Mouse (Mus musculus) forebrain, embryonic 14.5 days (tissue): ENCODE measurements around the gene Fam117b. TPM values are rescaled to one million over a fixed set of nuclear protein-coding genes. Genes with fewer than 3 reads are reported as not detected.

ENCODE experiments used
- ATAC-seq: fragments of 200-750 bp; cut with Nextera tagmentation; 2 replicates; pipeline ENCODE4 v1.8.0; 2017; ENCODE audit warnings: mild to moderate bottlenecking, moderate library complexity
- DNase-seq: peaks from one replicate; pipeline ENCODE4 v3.0.0-alpha.2; 2015; ENCODE audit warnings: low spot score
- H3K27ac ChIP-seq: fragments of 300-500 bp; sonication (generic); 2 replicates; pipeline ENCODE4 v1.5.1; 2014; ENCODE audit warnings: low read depth, mild to moderate bottlenecking, control low read depth, low read length, moderate library complexity
- H3K27me3 ChIP-seq: fragments of 300-500 bp; sonication (generic); replicated peaks from 2 replicates; pipeline ENCODE4 v1.6.1; 2014; ENCODE audit warnings: low read length, control low read depth, mixed read lengths; ENCODE audit not compliant: control insufficient read depth, insufficient read depth
- H3K36me3 ChIP-seq: fragments of 300-500 bp; sonication (generic); 2 replicates; pipeline ENCODE4 v1.6.1; 2014; ENCODE audit warnings: low read length, control low read depth; ENCODE audit not compliant: control insufficient read depth, insufficient read depth
- H3K4me1 ChIP-seq: fragments of 300-500 bp; sonication (generic); 2 replicates; pipeline ENCODE4 v1.6.1; 2014; ENCODE audit warnings: antibody characterized with exemption, low read length, control low read depth; ENCODE audit not compliant: control insufficient read depth, insufficient read depth
- H3K4me2 ChIP-seq: fragments of 300-500 bp; sonication (generic); 2 replicates; pipeline ENCODE4 v1.6.1; 2014; ENCODE audit warnings: mild to moderate bottlenecking, control low read depth, low read length
- H3K4me3 ChIP-seq: fragments of 300-500 bp; sonication (generic); 2 replicates; pipeline ENCODE4 v1.5.1; 2014; ENCODE audit warnings: low read depth, low read length, control low read depth
- H3K9ac ChIP-seq: fragments of 300-500 bp; sonication (generic); 2 replicates; pipeline ENCODE4 v1.6.1; 2014; ENCODE audit warnings: mild to moderate bottlenecking, low read length, control low read depth, moderate library complexity
- H3K9me3 ChIP-seq: fragments of 300-500 bp; sonication (generic); replicated peaks from 2 replicates; pipeline ENCODE4 v1.6.1; 2016; ENCODE audit warnings: low read length, control low read depth, mixed read lengths; ENCODE audit not compliant: control insufficient read depth
- WGBS: fragments of 180-500 bp; shearing (Covaris S2); extraction: QIAGEN DNeasy Blood & Tissue Kit; methylation state at CpG from one replicate; pipeline ENCODE4 v1.1.7; 2014; 5-methylcytosine and 5-hydroxymethylcytosine counted together
- polyA plus RNA-seq: library from polyadenylated mRNA; unstranded; fragments of >200 nt; fragmentation: Nextera tagmentation; extraction: Ambion mirVana; gene quantifications from 2 replicates; pipeline ENCODE4 v1.2.1, GENCODE M21; 2014

Gene Fam117b
- polyA plus RNA-seq, 1 experiment from 2014 or later, result 24.2 TPM

GRCm38 (mm10) chr1:59987399-59988040, 74.7 kb downstream of the Fam117b start:
- Histone ChIP-seq H3K36me3 (peaks cover 16% of the 10 kb centered on the region), H3K4me1 (no peaks in the 10 kb centered on the region), H3K9ac (no peak overlapping the region), H3K4me2 (no peak overlapping the region), H3K27me3 (no peaks in the 10 kb centered on the region), H3K27ac (no peak overlapping the region), H3K9me3 (no peaks in the 10 kb centered on the region), H3K4me3 (no peak overlapping the region)
- WGBS, result 88% methylated on average over 3 of the region's 3 CpGs
- peak; percentile 22 for DNase-seq
- no peak for ATAC-seq

GRCm38 (mm10) chr1:59995646-59996045, 82.8 kb downstream of the Fam117b start:
- DNase-seq, result no peak
- no peak for ATAC-seq
- no peak overlapping the region for H3K9ac ChIP-seq

DNA sequence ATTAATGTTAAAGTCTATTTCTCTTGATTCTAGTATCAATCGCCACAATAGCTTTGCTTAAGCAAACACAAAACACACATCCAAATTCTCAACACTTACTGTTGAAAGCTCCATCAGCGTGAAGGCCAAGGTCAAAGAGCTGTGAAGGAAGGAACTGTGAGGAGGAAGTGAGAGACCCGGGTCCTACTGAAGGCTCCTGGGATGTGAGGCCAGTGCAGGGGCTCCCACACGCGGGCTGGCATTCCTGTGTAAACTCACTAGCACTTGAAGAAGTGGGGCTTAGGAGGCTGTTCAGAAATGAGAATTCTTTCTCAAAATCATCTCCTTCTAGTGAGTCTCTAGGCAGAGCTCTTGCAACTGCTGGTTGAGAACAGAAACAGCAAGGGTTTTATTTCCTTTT, 84.5 kb downstream of the Fam117b start:
- no peak for DNase-seq

More at GRCm38 (mm10) chr1:59995646-59996045, 82.8 kb downstream of the Fam117b start:
- Histone ChIP-seq H3K27me3 (no peaks in the 10 kb centered on the region), H3K4me2 (no peak overlapping the region), H3K9me3 (no peaks in the 10 kb centered on the region), H3K27ac (no peak overlapping the region), H3K4me3 (no peak overlapping the region), H3K4me1 (no peaks in the 10 kb centered on the region), H3K36me3 (peaks cover 9% of the 10 kb centered on the region)
- 50% methylated on average over 3 of the region's 3 CpGs for WGBS

DNA sequence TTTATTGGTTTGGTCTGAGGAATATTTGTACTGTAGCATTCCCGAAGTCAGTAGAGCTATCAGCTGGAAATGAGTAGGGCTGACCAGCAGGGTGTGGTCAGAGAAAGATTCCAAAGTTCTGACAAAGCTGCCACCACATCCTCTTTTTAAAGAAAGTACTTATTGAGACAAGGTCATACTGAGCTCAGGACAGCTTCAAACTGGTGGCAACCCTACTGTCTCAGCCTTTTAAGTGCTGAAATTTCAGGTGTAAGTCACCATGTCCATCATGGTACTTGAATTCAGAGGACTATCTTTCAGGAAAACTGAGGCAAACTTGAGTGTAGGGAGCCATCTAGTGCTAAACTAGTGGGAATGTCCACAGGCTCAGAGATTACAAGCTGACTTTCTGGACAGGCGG, 87.5 kb downstream of the Fam117b start:
- no peaks in the 10 kb centered on the region for H3K36me3 ChIP-seq
- no peak for ATAC-seq
- no peaks in the 10 kb centered on the region for H3K9me3 ChIP-seq
- peak; percentile 36 for DNase-seq
- H3K27me3 ChIP-seq, result no peaks in the 10 kb centered on the region
- H3K4me2 ChIP-seq, result no peak overlapping the region
- 64% methylated on average over 2 of the region's 2 CpGs for WGBS
- H3K4me1 ChIP-seq, result no peaks in the 10 kb centered on the region
- H3K9ac ChIP-seq, result no peak overlapping the region
- H3K4me3 ChIP-seq, result no peak overlapping the region
- no peak overlapping the region for H3K27ac ChIP-seq

More for the DNA sequence above, 84.5 kb downstream of the Fam117b start:
- Histone ChIP-seq H3K4me2 (no peak overlapping the region), H3K9ac (no peak overlapping the region), H3K9me3 (no peaks in the 10 kb centered on the region), H3K4me1 (no peaks in the 10 kb centered on the region), H3K4me3 (no peak overlapping the region), H3K27ac (no peak overlapping the region), H3K27me3 (no peaks in the 10 kb centered on the region), H3K36me3 (0 out of 2 replicates have a peak, but pooled peaks cover 2% of the 10 kb centered on the region)
- ATAC-seq, result no peak
- 81% methylated on average over 5 of the region's 5 CpGs for WGBS

DNA sequence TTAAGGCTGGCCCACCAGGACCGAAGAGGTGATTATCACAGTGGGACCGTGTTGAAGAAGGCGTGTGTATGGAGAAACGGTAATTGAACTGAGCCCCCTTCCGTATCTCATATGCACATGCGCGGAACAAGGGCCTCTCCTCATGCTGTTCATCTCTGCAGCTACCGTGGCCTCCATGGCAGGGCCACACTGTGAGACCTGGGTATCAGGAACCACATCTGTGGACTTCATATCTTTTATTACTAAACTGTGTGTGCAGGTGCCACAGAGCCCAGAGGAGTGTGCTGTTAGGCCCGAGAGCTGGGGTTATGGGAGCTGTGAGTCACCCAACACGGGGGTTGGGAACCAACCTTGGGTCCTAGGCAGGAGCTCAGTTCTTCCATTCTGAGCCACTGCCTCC, 94.5 kb downstream of the Fam117b start:
- Histone ChIP-seq H3K27ac (no peak overlapping the region; the same call in 1 of the 2 replicates), H3K27me3 (no peaks in the 10 kb centered on the region), H3K4me1 (no peaks in the 10 kb centered on the region), H3K4me3 (no peak overlapping the region), H3K9ac (no peak overlapping the region), H3K36me3 (no peaks in the 10 kb centered on the region), H3K4me2 (no peak overlapping the region), H3K9me3 (no peaks in the 10 kb centered on the region)
- WGBS, result 90% methylated on average over 10 of the region's 10 CpGs
- DNase-seq, result no peak
- no peak for ATAC-seq

DNA sequence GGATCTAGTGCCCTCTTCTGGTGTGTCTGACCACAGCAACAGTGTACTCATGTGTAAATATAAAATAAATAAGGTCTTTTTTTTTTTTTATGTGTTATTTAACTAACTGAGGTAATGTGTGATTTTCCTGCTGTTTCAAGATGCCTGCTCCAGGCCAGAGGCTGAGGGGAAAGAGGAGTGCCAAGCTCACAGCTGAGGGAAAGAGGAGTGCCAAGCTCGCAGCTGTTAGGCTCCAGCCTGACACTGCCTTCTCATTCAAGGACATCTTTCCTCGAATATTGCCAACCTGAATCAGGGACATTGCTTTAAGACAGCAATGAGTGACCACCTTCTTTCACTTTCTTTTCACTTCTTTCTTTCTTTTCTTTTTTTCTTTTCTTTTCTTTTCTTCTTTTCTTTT, 95.9 kb downstream of the Fam117b start:
- no peaks in the 10 kb centered on the region for H3K9me3 ChIP-seq
- no peak overlapping the region for H3K4me2 ChIP-seq
- WGBS, result 64% methylated on average over 2 of the region's 2 CpGs
- H3K36me3 ChIP-seq, result no peaks in the 10 kb centered on the region
- no peak overlapping the region for H3K9ac ChIP-seq
- H3K27me3 ChIP-seq, result no peaks in the 10 kb centered on the region
- DNase-seq (peak; percentile 3), ATAC-seq (no peak)
- H3K4me3 ChIP-seq, result no peak overlapping the region
- no peak overlapping the region for H3K27ac ChIP-seq
- H3K4me1 ChIP-seq, result no peaks in the 10 kb centered on the region

DNA sequence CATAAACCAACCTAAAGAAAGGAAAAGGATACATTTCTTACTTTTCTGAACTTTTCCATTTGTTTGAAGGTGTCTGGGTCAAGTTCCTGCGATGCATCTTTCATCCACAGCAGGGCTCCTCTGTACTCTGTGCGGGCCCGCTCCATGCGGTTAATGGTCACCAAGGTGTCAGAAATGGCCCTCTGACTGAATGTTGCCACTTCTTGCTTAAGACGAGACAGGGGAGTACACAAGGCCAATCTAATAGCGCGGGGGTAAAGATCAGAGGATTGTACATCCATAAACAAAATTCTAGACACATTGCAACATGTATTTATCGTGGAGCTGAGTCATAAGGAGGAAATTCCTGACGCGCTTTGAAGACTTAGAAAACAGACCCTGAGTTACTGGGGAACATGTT, 101.0 kb downstream of the Fam117b start:
- no peak overlapping the region for H3K4me3 ChIP-seq
- no peak overlapping the region for H3K27ac ChIP-seq
- no peaks in the 10 kb centered on the region for H3K4me1 ChIP-seq
- H3K4me2 ChIP-seq, result no peak overlapping the region
- no peaks in the 10 kb centered on the region for H3K9me3 ChIP-seq
- no peaks in the 10 kb centered on the region for H3K36me3 ChIP-seq
- H3K27me3 ChIP-seq, result no peaks in the 10 kb centered on the region
- 91% methylated on average over 10 of the region's 10 CpGs for WGBS
- DNase-seq (no peak), ATAC-seq (no peak)
- H3K9ac ChIP-seq, result no peak overlapping the region

GRCm38 (mm10) chr1:60015511-60015910, 102.7 kb downstream of the Fam117b start:
- Histone ChIP-seq H3K4me3 (no peak overlapping the region), H3K4me1 (no peaks in the 10 kb centered on the region), H3K27ac (no peak overlapping the region), H3K9ac (no peak overlapping the region), H3K4me2 (no peak overlapping the region), H3K9me3 (no peaks in the 10 kb centered on the region), H3K36me3 (no peaks in the 10 kb centered on the region), H3K27me3 (no peaks in the 10 kb centered on the region)
- whole genome bisulfite sequencing, result 85% methylated on average over 6 of the region's 6 CpGs
- ATAC-seq (no peak), DNase-seq (no peak)

DNA sequence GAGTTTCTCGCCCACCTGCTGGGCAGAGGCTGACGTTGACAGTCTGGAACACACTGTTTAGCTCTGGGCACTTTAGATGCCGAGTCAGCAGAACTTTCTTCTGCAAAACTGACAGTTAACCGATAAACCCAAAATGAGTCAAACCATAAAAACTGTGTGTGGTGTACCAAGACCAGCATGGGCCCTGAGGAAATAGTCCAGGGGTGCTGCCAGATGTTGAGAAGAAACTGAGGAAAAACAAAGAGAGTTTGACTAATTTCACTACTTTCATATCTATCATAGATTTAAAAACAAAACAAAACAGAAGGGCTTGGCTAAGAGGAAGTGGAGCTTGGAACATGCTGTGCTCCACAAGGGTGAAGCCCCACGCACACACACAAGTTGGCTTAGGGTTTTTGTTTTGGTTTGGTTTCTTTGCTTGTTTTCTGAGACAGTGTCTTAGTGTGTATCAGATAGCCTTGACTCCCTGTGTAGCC, 103.4 kb downstream of the Fam117b start:
- H3K4me2 ChIP-seq, result no peak overlapping the region
- H3K27ac ChIP-seq, result no peak overlapping the region
- no peaks in the 10 kb centered on the region for H3K9me3 ChIP-seq
- WGBS, result 81% methylated on average over 5 of the region's 5 CpGs
- no peaks in the 10 kb centered on the region for H3K4me1 ChIP-seq
- no peak overlapping the region for H3K4me3 ChIP-seq
- no peak for DNase-seq
- H3K36me3 ChIP-seq, result no peaks in the 10 kb centered on the region
- no peaks in the 10 kb centered on the region for H3K27me3 ChIP-seq
- ATAC-seq, result no peak
- no peak overlapping the region for H3K9ac ChIP-seq
